Mouse (Mus musculus) liver, adult 2 months (tissue): Measurements from ENCODE around the gene Rbfox3.

Experiments used
- CTCF ChIP-seq: fragments of 200-500 bp; IDR thresholded peaks from 2 replicates; pipeline ENCODE4 v1.5.1; 2011; ENCODE audit warnings: low read depth, low read length, control low read depth
- POLR2A ChIP-seq: fragments of 200-500 bp; IDR thresholded peaks from 2 replicates; pipeline ENCODE4 v1.6.1; 2011; ENCODE audit warnings: low read length, control low read depth; ENCODE audit not compliant: insufficient read depth; ENCODE audit errors: extremely low read depth

GRCm38 (mm10) chr11:118584826-118585225 lies 326.6 kb downstream of the Rbfox3 start:
- no peak for TF ChIP-seq POLR2A
- peak; percentile 34; the same call in 1 of the 2 replicates for TF ChIP-seq CTCF
